Mouse (Mus musculus): ENCODE measurements around the gene Nell1.

Gene Nell1

DNA sequence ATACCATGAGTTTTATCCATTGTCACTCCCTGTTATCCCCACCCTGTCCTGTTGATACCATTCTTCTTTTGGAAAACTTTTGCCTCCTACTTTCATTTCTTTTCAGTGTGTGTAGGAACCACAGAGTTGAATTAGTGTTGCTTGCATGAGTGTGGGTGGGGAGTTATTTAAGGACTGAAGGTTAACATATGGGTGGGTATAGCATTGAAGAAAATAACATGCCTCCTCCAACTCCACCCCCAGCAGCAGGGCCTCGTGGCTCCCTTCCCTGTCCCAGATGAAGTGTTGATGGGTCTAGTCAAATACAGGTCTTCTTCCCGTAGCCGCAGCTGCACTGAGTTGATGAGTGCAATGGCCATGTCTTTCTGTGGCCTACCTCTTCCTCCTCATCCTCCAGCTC is 278.5 kb downstream of the Nell1 start:
- no peak for DNase-seq (ENCODE audit: extremely low read depth, low read depth)

DNA sequence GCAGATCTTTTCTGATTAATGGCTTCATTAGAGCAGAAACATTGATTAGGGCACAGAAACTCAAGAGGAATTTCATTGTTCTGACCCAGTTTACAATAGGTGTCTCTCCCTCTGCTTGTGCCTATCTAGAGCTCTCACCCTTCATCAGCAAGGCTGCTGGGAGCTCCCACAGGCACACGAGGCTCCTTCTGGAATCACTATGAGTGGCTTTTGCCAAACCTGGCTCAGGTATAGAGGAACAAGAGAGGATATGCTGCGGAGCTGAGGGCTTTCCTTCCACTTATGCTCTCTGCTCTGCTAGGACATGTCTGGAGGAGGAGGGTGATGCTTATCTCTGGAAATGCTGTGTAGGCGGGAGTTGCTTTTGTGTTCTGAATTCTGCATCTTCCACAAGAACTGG is 285.4 kb downstream of the Nell1 start:
- DNase-seq (ENCODE audit: extremely low read depth, low read depth), result no peak

DNA sequence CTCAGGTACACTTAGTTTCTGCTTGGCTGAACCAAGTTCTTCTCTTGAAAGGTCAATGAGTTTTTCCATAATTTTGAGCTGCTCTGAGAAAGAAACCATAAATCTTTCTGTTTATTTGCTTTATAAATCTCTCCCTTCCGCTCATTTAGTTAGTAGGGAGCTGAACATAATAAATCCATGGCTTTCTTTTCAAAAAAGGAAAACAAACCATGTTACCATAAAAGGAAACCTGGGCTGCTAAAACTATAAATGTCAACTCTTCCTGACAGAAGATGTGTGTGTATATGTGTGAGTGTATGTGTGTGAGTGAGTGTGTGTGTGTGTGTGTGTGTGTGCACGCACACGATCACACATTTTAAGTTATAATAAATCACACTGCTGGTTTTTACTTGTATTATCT is 320.8 kb downstream of the Nell1 start:
- no peak for DNase-seq (ENCODE audit: extremely low read depth, low read depth)

DNA sequence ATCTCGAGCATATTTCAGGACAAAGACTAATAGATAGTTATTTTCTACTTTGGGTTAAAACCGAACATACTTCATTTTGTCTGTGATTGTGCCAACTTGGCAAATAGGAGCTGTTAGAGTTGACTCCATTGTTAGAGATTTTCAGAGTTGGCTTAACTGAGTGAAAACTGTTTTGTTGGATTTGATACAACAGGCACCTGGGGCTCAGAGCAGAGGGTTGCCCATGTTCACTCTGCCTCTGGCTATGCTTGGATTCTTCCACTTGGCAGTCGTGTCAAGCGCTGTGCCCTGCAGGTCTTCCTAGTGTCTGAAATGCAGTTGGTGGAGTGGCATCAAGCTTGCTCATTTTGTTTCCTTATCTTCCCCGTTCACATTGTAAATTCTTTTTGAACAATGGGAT is 363.6 kb downstream of the Nell1 start:
- DNase-seq (ENCODE audit: extremely low read depth, low read depth), result no peak

DNA sequence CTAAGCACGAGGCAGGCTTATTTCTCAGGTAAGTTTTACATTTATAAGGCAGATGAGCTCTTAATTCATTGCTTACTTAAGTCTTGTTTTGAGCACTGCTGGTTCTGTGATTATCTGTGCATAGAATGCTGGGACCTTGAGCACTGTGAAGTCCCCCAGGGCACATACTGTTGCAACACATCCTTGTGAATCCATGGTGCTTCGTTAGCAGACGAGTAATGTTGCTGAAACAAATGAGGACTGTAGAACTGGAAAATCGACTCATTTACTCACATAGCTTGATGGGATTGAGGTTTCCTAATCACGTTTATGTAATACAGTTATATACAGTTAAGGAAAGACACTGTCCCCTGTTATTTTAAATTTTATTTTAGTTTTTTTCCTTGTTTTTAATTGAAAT is 364.1 kb downstream of the Nell1 start:
- no peak for DNase-seq (ENCODE audit: extremely low read depth, low read depth)

DNA sequence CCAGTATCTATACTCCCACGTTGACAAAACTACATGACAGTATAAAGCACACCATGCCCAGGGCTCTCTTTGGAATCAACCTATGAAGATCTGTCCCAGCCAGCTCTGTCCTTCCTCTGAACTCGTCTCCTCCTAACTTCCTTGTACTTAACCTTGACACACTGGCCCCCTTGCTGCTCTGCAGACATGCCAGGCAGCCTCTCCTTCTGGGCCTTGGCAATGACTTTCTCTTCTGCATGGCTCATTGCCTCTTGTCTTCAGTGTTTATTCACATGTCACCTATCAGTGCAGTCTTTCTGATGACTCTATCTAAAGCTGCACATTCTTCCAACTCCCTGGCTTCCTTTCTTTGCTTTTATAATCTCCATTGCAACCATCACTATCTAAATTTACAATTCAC is 376.9 kb downstream of the Nell1 start:
- DNase-seq (ENCODE audit: extremely low read depth, low read depth), result no peak

DNA sequence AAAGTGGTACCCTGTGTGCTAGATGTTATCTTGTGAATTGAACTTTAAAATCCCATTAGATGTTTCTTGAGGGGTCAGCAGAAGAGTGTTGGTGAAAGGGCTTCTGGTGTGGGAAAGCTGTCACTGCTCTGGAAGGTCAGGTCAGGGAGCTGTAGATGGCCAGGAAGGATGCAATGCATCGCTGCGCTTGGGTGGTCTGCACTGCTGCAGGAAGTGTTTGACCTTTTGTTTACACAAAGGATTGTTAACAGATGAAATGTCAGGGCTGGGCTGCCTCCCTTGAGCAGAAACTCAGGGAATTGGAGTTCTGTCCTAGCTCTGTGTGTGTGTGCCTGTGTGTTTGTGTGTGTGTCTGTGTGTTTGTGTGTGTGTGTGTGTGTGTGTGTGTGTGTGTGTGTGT is 382.5 kb downstream of the Nell1 start:
- no peak for DNase-seq (ENCODE audit: extremely low read depth, low read depth)

DNA sequence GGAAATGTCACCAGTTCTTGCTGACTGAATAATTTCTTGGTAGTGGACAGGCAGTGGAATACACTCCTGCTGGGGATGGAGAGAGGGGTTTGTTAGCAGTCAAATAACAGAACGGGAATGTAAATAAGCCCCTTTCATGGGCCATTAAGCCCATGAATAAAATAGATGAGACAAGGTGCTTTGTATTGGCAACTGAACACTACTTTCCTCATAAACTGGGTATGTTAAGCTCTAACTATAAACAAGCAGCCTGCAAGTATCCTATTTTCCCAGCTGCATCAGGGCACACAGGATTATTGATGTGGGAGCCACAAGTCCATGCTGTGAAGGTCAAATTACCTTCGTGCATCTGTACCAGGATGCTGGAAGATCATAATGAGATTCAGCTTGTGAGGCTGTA is 387.4 kb downstream of the Nell1 start:
- no peak for DNase-seq (ENCODE audit: extremely low read depth, low read depth)

DNA sequence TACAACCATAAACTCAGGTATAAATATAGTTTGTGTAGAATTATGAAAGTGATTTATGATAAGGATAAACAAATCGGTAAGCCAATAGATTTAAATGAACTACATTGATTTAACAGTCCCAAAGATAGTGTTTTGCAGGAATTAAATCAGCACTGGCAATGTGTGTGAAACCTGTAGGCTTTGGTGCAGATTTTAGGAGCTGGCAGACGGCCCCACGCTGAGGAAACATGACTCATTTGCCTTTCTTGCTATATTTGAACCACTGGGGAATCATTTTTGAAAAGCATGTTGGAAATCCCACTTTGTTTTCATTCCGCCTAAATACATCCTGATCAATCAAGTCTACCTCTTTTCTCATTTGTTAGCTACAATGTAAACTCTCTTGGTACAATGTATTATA is 400.2 kb downstream of the Nell1 start:
- no peak for DNase-seq (ENCODE audit: extremely low read depth, low read depth)

DNA sequence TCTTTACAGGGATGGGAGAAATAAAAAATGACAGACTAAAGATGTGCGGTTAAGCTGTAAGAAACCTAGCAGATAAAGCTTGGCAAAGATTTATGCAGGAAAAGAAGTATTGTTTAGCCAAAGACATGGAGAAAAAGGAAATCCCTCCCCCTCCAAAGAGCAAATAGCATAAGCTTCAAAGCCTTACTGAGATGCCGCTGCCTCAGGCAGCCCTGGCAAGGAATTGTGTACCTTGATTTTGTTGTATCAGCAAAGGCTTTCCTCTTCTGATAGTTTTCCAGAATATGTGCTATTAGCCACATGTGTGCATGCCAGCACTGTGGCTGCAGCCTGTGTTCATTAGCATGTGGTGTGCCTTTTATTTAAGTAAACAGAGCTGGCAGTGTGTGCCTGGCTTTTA is 435.8 kb downstream of the Nell1 start:
- DNase-seq (ENCODE audit: extremely low read depth, low read depth), result no peak

DNA sequence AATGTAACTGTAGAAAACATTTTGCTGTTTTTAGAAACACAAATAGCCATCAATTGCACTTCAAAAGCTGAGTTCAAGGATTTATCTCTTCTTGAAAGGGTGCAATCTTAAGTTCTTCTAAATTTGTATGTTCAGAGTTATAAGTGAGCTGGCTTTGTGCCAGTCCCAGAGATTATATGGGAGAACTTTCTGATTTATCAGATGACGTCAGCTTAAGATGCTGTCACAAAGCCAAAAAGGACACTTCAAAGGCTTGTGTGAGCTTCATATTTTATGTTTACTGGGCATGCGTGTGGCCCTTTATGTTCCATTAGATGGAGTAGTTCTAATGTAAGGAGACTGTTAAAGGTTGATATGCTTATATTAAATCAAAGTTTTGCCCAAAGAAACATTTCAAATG is 445.3 kb downstream of the Nell1 start:
- no peak for DNase-seq (ENCODE audit: extremely low read depth, low read depth)

DNA sequence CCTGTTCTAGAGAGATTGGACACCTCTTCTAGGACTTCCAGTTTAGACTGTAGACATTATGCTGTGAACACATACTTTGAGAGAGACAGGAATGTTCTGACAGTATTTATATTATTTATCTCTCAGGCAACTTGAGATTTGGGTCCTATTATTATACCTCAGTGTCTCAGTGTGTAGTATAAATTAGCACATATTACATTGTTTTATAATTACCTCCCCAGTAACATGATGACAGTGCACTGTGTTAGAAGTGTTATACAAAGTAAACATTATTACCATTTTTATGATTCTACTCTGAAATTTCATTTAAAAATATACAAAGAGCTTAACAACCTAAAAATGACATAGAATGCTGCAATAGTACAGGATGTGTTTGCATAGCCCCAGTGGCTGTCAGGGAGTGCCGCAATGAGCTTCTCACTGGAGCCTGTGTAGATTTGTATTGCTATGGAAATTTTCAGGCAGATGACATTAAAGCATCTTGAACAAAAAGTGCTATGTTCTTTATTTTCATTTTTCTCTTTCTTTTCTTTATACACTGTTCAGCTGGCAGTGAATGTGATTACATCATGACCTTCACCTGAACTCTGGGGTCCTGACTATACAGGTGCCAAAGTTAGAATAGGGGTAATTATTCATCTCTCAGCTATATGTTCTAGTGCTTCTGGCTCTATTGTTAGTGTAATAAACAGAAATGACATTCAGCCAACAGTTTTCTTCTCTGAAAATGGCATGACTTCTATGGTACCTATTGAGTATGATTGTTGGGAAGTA is 447.9 kb downstream of the Nell1 start:
- no peak for DNase-seq (ENCODE audit: extremely low read depth, low read depth)

DNA sequence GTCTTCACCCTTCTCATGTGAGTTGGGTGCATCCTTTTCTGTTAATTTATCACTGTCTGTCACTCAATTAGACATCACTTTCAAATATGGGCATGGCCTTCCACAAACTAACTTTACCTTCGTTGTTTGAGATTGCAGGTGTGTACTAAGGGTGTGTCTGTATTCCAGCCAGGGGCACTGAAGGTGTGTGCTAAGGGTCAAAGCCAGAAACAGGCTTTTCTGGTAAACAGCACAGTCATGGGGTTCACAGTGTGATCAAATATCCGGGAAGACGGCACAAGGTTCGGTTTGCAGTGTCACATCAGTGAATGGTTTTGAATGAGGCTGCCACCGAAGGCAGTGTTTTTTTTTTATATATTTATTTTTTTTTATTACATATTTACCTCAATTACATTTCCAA is 455.1 kb downstream of the Nell1 start:
- DNase-seq (ENCODE audit: extremely low read depth, low read depth), result no peak

DNA sequence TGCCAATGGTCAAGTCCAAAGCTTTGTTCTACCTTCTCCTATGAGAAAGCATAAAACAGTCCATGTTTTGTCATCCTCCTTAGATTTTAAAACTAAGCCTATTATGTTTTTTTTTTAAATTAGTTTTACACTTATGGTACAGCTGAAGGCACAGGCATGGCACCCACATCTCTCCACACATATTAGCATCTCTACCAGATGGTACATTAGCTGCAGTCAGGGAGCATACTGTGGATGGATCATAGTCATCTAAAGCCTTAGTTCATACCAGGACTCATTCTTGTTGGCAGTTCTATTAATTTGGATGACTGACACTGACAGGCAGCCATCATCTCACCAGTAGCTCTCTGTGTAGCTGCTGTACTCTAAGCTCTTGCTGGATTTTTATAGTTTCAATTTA is 466.6 kb downstream of the Nell1 start:
- DNase-seq (ENCODE audit: extremely low read depth, low read depth), result no peak

DNA sequence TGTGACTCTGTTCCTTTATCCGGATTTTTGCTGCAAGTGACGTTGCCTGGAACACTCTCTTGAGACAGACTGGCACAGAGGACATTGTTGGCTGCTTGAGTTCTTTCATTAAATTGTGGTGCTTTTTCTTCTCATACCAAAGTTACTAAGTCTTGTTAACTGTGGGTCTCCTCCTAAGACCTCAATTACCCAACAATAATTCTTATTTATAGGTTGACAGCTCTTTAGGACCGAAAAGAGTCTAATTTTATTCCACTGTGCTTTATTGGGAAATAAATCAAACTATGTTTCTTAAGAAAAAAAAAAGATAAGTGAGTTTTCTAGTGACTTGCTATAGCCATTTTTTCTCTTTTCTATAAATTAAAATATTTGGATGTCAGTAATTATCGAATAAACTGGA is 472.7 kb downstream of the Nell1 start:
- DNase-seq (ENCODE audit: extremely low read depth, low read depth), result no peak

DNA sequence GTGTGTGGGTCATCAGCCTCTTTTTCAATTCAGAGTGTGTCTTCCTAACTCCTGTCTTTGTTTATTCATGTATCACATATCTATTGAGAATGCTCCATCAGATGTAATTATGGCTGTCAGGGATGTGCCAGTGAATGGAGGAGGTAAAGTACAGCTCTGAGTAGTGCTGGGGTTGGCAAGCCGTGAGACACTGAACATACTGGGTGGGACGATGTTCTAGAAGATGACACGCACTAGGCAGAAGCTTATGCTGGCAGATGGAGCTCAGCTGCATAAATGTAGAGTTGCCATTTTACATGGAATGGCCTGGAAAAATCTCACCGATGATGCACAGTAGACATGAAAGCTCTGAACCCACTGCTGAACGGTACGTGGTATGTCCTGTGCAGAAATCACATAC is 493.1 kb downstream of the Nell1 start:
- DNase-seq (ENCODE audit: extremely low read depth, low read depth), result no peak

DNA sequence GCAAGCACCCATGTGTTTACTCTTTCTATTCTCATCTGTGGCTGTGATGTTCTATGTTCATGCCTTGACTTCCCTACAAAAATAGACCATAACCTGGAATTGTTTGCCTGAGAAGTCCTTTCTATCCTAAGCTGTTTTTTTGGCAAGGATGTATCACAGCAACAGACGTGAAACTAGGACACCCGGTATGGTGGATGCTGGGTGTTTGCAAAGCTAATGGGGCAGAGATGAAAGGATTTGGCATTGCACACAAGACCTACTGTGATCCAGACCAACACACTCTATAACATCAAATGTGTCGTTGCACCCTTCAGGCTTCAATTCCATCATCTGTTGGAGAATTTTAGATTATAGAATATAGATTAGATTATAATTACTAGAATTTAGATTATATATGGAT is 495.9 kb downstream of the Nell1 start:
- DNase-seq (ENCODE audit: extremely low read depth, low read depth), result no peak

DNA sequence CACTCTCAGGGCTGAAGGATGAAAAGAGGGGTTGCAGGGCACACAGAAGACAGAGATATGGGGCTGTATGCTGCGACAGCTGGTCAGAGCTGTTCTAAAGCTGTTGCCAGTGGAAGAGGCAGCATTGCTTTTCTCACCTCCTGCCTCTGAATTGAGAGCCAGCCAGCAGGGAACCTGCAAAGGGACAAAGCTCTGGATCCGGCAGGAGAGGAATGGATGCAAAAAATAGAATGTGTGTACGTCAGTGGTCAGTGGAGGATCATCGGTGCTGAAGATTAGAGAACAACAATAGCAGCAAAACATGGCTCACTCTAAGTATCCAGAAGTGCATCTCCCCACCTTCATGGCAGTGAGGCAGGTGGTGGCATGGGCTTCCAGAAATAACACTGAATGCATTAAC is 507.3 kb downstream of the Nell1 start:
- no peak for DNase-seq (ENCODE audit: extremely low read depth, low read depth)

DNA sequence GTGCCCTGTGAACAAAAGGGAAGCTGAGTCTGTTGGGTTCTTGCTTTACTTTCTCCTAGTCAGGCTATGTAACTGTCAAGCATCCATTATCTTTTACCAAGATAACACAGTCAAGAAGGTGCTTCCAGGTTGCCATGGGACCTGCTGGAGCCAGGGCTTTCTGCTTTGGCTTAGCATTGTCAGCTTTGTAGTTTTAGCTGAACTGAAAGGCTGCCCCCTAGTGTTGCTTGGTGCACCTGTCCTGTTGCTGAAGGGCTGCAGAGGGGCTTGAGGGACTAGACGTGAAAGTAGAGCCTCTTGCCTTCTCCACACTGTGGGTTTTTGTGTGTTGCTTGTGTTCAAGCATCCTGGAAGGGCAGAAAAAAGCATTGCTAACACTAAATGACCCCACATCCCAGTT is 510.6 kb downstream of the Nell1 start:
- DNase-seq (ENCODE audit: extremely low read depth, low read depth), result no peak

DNA sequence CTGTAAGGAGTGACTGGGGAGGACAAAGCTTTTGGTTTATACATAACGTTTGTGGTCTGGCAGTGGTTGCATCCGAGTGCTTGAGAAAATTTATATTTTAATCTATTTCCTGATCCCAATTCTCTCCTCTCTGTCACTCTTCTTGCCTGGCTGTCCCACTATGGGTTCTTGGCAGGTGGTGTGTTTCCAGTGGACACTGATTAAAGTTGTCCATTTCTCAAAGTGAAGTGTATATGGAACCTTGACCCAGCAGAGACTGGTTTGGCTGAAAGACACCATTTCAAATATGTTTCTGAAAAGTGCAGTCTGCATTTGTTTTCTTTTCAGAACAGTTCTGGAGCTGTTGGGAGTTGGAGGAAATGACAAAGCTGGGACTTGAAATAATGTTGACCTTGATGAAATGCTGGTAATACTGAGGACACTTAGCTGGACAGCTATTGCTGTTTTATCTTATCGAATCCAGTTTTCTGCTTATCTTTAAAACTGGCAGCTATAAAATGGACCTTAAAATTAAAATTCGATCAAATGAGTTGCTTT is 512.3 kb downstream of the Nell1 start:
- no peak for DNase-seq (ENCODE audit: extremely low read depth, low read depth)

DNA sequence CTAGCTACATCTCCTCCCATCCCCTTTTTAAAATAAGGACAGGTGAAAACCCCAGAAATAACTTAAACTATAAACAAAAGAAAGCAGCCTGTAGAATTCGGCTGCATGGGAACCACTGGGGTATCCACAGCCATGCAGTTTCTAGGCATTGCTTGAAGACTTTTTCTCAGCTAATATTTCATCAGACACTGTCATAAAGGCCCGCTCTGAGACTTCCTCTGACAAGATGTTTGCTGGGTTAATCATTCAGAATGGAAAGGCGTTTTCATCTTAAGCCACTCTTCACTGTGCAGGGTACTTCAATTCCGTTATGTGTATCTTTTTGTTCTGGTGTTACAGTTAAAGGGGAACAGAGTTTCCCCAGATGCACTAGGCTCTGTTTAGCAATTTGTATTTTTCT is 526.9 kb downstream of the Nell1 start:
- DNase-seq (ENCODE audit: extremely low read depth, low read depth), result no peak

DNA sequence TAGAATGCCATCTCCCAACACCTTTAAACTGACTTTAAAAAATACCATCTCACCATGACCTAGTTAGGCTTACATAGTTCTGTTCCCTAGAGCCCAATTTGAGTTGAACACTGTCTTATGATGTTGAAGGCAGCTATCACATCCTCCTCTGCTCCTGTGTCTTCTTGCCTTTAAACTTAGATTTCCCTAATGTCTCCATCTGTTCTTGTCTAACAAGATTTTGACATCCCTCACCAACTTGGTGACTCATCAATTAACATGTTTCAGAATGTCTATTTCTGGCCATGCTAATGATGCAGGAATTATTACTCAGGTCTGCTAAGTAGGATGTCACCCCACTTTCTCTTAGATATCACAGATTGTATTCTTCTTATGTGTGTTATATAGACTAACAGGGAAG is 532.4 kb downstream of the Nell1 start:
- no peak for DNase-seq (ENCODE audit: extremely low read depth, low read depth)

DNA sequence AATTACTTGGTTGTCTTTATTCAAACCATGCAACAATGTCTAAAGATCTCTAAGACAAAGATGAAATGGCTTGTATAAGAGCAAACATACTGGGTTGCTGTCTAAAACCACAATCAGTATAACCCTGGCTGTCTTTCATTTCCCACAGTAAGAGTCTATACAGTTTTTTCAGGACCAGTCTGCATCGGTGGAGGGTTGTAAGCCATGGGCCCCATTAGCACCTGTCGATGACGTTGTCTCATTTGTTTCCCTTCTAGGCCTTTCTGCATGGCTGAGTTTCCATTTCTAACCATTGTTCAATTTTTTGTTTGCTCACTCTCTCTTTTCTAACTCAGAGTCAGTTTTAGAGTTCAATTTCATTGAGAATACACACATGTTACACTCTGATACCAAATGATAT is 540.2 kb downstream of the Nell1 start:
- DNase-seq (ENCODE audit: extremely low read depth, low read depth), result no peak

DNA sequence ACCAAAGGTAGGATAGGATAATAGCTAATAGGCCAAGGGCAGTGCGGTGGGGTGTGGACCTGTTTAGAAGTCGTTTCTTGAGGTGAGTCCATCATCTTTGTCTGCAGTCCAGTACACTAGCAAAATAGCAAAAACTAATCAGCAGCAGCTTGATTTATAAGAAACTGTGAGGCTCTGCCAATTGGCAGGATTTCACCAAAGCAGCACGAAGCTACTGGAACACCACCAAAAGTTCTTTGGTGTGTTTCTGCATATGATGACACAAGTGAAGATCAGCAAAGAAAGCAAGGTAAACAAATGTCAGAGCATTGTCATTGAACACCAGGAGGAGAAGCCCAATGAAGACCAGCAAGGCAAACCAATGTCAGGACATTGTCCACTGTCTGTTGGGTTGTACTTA is 542.0 kb downstream of the Nell1 start:
- DNase-seq (ENCODE audit: extremely low read depth, low read depth), result no peak

Measured in MEL-GATA-1-ER (cell line).